Mouse (Mus musculus) midbrain, embryonic 12.5 days (tissue): ENCODE data around the gene Gm37240. TPM values are rescaled to one million over a fixed set of nuclear protein-coding genes. Genes with fewer than 3 reads are reported as not detected.
A peak's percentile ranks its signal among the peaks of the same experiment; 100 is the strongest.

Experiments
- ATAC-seq: fragments of 200-750 bp; cut with Nextera tagmentation; 2 replicates; pipeline ENCODE4 v1.8.0; 2017; ENCODE audit warnings: low read depth, moderate TSS enrichment, moderate library complexity; ENCODE audit not compliant: low FRiP score
- H3K27ac ChIP-seq: fragments of 300-500 bp; sonication (generic); replicated peaks from 2 replicates; pipeline ENCODE4 v1.5.1; 2016; ENCODE audit warnings: mild to moderate bottlenecking
- H3K27me3 ChIP-seq: fragments of 300-500 bp; sonication (generic); 2 replicates; pipeline ENCODE4 v1.6.1; 2016; ENCODE audit warnings: mild to moderate bottlenecking
- H3K36me3 ChIP-seq: fragments of 300-500 bp; sonication (generic); 2 replicates; pipeline ENCODE4 v1.6.1; 2016
- H3K4me1 ChIP-seq: fragments of 300-500 bp; sonication (generic); 2 replicates; pipeline ENCODE4 v1.6.1; 2016
- H3K4me2 ChIP-seq: fragments of 300-500 bp; sonication (generic); replicated peaks from 2 replicates; pipeline ENCODE4 v1.6.1; 2016; ENCODE audit warnings: mild to moderate bottlenecking, moderate library complexity
- H3K4me3 ChIP-seq: fragments of 300-500 bp; sonication (generic); 2 replicates; pipeline ENCODE4 v1.5.1; 2016; ENCODE audit warnings: mild to moderate bottlenecking
- H3K9ac ChIP-seq: fragments of 300-500 bp; sonication (generic); replicated peaks from 2 replicates; pipeline ENCODE4 v1.6.1; 2016; ENCODE audit warnings: mild to moderate bottlenecking, moderate library complexity
- H3K9me3 ChIP-seq: fragments of 300-500 bp; sonication (generic); 2 replicates; pipeline ENCODE4 v1.6.1; 2016; ENCODE audit warnings: mild to moderate bottlenecking
- WGBS: fragments of 180-500 bp; shearing (Covaris S2); methylation state at CpG from one replicate; pipeline ENCODE4 v1.1.7; 2016; 5-methylcytosine and 5-hydroxymethylcytosine counted together
- polyA plus RNA-seq: library from polyadenylated mRNA; unstranded; fragments of >200 nt; fragmentation: Nextera tagmentation; extraction: Ambion mirVana; gene quantifications from 2 replicates; pipeline ENCODE4 v1.2.1, GENCODE M21; 2016

Gm37240 gene
- polyA plus RNA-seq, 1 experiment from 2014 or later, result 0.96 TPM

GRCm38 (mm10) chr3:85080882-85081558, 806.3 kb downstream of the Gm37240 start:
- no peaks in the 10 kb centered on the region for H3K9me3 ChIP-seq
- no peak overlapping the region for H3K9ac ChIP-seq
- ATAC-seq, result no peak
- WGBS, result 67% methylated on average over 21 of the region's 21 CpGs
- no peaks in the 10 kb centered on the region for H3K4me1 ChIP-seq
- no peaks in the 10 kb centered on the region for H3K27me3 ChIP-seq
- no peak overlapping the region for H3K27ac ChIP-seq
- H3K4me3 ChIP-seq, result no peak overlapping the region
- no peaks in the 10 kb centered on the region for H3K36me3 ChIP-seq
- no peak overlapping the region for H3K4me2 ChIP-seq

- Histone ChIP-seq H3K27me3 (no peaks in the 10 kb centered on the region), H3K4me3 (no peak overlapping the region), H3K9me3 (no peaks in the 10 kb centered on the region), H3K9ac (no peak overlapping the region), H3K4me1 (no peaks in the 10 kb centered on the region), H3K27ac (no peak overlapping the region), H3K4me2 (no peak overlapping the region), H3K36me3 (no peaks in the 10 kb centered on the region)
- WGBS, result 77% methylated on average over 7 of the region's 7 CpGs
- no peak for ATAC-seq
Measured at GRCm38 (mm10) chr3:85064113-85064512, 823.2 kb downstream of the Gm37240 start.

- Histone ChIP-seq H3K36me3 (no peaks in the 10 kb centered on the region), H3K4me2 (no peak overlapping the region), H3K27ac (no peak overlapping the region), H3K4me3 (no peak overlapping the region), H3K9ac (no peak overlapping the region), H3K27me3 (no peaks in the 10 kb centered on the region), H3K9me3 (no peaks in the 10 kb centered on the region), H3K4me1 (no peaks in the 10 kb centered on the region)
- ATAC-seq, result no peak
- 92% methylated on average over 7 of the region's 7 CpGs for WGBS
Measured at GRCm38 (mm10) chr3:85060153-85060552, 827.2 kb downstream of the Gm37240 start.

- WGBS, result 80% methylated on average over 6 of the region's 6 CpGs
- Histone ChIP-seq H3K4me2 (no peak overlapping the region), H3K4me1 (no peaks in the 10 kb centered on the region), H3K27me3 (no peaks in the 10 kb centered on the region), H3K9ac (no peak overlapping the region), H3K9me3 (no peaks in the 10 kb centered on the region), H3K36me3 (no peaks in the 10 kb centered on the region), H3K4me3 (no peak overlapping the region), H3K27ac (no peak overlapping the region)
- no peak for ATAC-seq
Measured at GRCm38 (mm10) chr3:85057245-85057644, 830.1 kb downstream of the Gm37240 start.

- ATAC-seq, result no peak
- Histone ChIP-seq H3K9me3 (no peaks in the 10 kb centered on the region), H3K9ac (no peak overlapping the region), H3K4me1 (peaks cover 3% of the 10 kb centered on the region; the same call in 1 of the 2 replicates), H3K4me3 (no peak overlapping the region), H3K27me3 (no peaks in the 10 kb centered on the region), H3K36me3 (no peaks in the 10 kb centered on the region), H3K4me2 (no peak overlapping the region), H3K27ac (no peak overlapping the region)
- WGBS, result 76% methylated on average over 4 of the region's 4 CpGs
Measured at GRCm38 (mm10) chr3:85053526-85053925, 833.8 kb downstream of the Gm37240 start.

- Histone ChIP-seq H3K36me3 (no peaks in the 10 kb centered on the region), H3K27me3 (no peaks in the 10 kb centered on the region), H3K9me3 (no peaks in the 10 kb centered on the region), H3K4me1 (peaks cover 3% of the 10 kb centered on the region; the same call in 1 of the 2 replicates), H3K27ac (no peak overlapping the region), H3K9ac (no peak overlapping the region), H3K4me3 (no peak overlapping the region), H3K4me2 (no peak overlapping the region)
- no peak for ATAC-seq
- 72% methylated on average over 1 of the region's 1 CpGs for WGBS
Measured at GRCm38 (mm10) chr3:85052196-85052595, 835.1 kb downstream of the Gm37240 start.

GRCm38 (mm10) chr3:85048569-85048968, 838.7 kb downstream of the Gm37240 start:
- Histone ChIP-seq H3K27ac (no peak overlapping the region), H3K4me2 (no peak overlapping the region), H3K4me3 (no peak overlapping the region), H3K36me3 (no peaks in the 10 kb centered on the region), H3K27me3 (no peaks in the 10 kb centered on the region), H3K4me1 (peaks cover 3% of the 10 kb centered on the region; the same call in 1 of the 2 replicates), H3K9me3 (no peaks in the 10 kb centered on the region), H3K9ac (no peak overlapping the region)
- ATAC-seq, result no peak
- 91% methylated on average over 5 of the region's 5 CpGs for WGBS

- no peak overlapping the region for H3K27ac ChIP-seq
- H3K4me3 ChIP-seq, result no peak overlapping the region
- no peak overlapping the region for H3K9ac ChIP-seq
- H3K27me3 ChIP-seq, result no peaks in the 10 kb centered on the region
- no peak for ATAC-seq
- H3K4me2 ChIP-seq, result no peak overlapping the region
- 92% methylated on average over 8 of the region's 8 CpGs for WGBS
- H3K4me1 ChIP-seq, result no peaks in the 10 kb centered on the region
- no peaks in the 10 kb centered on the region for H3K9me3 ChIP-seq
- no peaks in the 10 kb centered on the region for H3K36me3 ChIP-seq
Measured at GRCm38 (mm10) chr3:85043679-85044218, 843.6 kb downstream of the Gm37240 start.

- Histone ChIP-seq H3K4me3 (no peak overlapping the region), H3K4me1 (no peaks in the 10 kb centered on the region), H3K27me3 (no peaks in the 10 kb centered on the region), H3K36me3 (no peaks in the 10 kb centered on the region), H3K9ac (no peak overlapping the region), H3K9me3 (no peaks in the 10 kb centered on the region), H3K4me2 (no peak overlapping the region), H3K27ac (no peak overlapping the region)
- 93% methylated on average over 4 of the region's 4 CpGs for WGBS
- no peak for ATAC-seq
Measured at GRCm38 (mm10) chr3:85042126-85042525, 845.2 kb downstream of the Gm37240 start.

- peaks cover 10% of the 10 kb centered on the region for H3K4me1 ChIP-seq
- WGBS, result 93% methylated on average over 1 of the region's 1 CpGs
- H3K9me3 ChIP-seq, result no peaks in the 10 kb centered on the region
- no peaks in the 10 kb centered on the region for H3K36me3 ChIP-seq
- ATAC-seq, result no peak
- H3K9ac ChIP-seq, result no peak overlapping the region
- H3K4me3 ChIP-seq, result no peak overlapping the region
- H3K27ac ChIP-seq, result no peak overlapping the region
- H3K27me3 ChIP-seq, result no peaks in the 10 kb centered on the region
- H3K4me2 ChIP-seq, result no peak overlapping the region
Measured at GRCm38 (mm10) chr3:85029141-85029540, 858.2 kb downstream of the Gm37240 start.

GRCm38 (mm10) chr3:85024817-85025705, 862.3 kb downstream of the Gm37240 start:
- ATAC-seq, result peak; percentile 68; the same call in 1 of the 2 replicates
- Histone ChIP-seq H3K36me3 (no peaks in the 10 kb centered on the region), H3K9me3 (no peaks in the 10 kb centered on the region), H3K27ac (no peak overlapping the region), H3K4me2 (no peak overlapping the region), H3K4me1 (peaks cover 10% of the 10 kb centered on the region), H3K9ac (no peak overlapping the region), H3K4me3 (no peak overlapping the region), H3K27me3 (no peaks in the 10 kb centered on the region)
- 31% methylated on average over 6 of the region's 6 CpGs for WGBS

GRCm38 (mm10) chr3:85024237-85024636, 863.1 kb downstream of the Gm37240 start:
- H3K36me3 ChIP-seq, result no peaks in the 10 kb centered on the region
- H3K27ac ChIP-seq, result no peak overlapping the region
- peaks cover 10% of the 10 kb centered on the region for H3K4me1 ChIP-seq
- H3K9ac ChIP-seq, result no peak overlapping the region
- WGBS, result 78% methylated on average over 2 of the region's 2 CpGs
- H3K4me3 ChIP-seq, result no peak overlapping the region
- no peaks in the 10 kb centered on the region for H3K9me3 ChIP-seq
- H3K27me3 ChIP-seq, result no peaks in the 10 kb centered on the region
- no peak for ATAC-seq
- H3K4me2 ChIP-seq, result no peak overlapping the region
